9 mouse cellular contexts compared by ENCODE assay signal in the genomic region with DNA sequence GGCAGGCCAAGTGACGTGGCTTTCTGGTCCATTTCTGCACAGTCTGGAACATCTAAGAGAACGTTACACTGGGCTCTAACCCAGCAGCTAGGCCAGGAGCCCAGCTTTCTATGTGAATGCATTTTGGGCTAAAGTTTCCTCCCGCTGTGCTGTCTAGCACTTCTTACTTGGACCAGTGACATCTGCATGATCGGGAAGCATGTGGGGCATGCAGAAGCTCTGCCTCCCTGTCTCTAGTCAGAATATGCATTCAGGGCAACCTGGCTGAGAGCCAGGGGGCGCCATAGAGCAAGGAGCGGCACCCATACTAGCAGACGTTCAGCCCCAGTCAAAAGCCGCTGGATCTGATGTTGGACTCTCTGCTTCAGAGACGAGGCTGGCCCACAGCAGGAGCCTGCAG.
A peak's percentile ranks its signal among the peaks of the same experiment; 100 is the strongest.
DNase-seq lines count a peak whose midpoint lies in the region; ATAC-seq lines count a peak whose summit lies in the region.
"Had no signal": no experiment of that assay in that cellular context is flagged by ENCODE, and none has a peak within 500 bp of the region (broad histone marks: within the 10 kb centered on the region; RNA-seq: fewer than 3 reads in every experiment).

No protein-coding gene starts in this region.

- no peaks in the 10 kb centered on the region for H3K9me3 ChIP-seq in hindbrain, embryonic 10.5 days
- H3K9me3 ChIP-seq in hindbrain, embryonic 12.5 days (replicated peaks) = no peaks in the 10 kb centered on the region
- no peaks in the 10 kb centered on the region for H3K9me3 ChIP-seq in limb, embryonic 11.5 days (ENCODE audit: control insufficient read depth, low read length)
- no peaks in the 10 kb centered on the region for H3K9me3 ChIP-seq in midbrain, embryonic 15.5 days
- H3K9me3 ChIP-seq: limb, embryonic 12.5 days had no signal

- DNase-seq in hindbrain, embryonic 10.5 days (ENCODE audit: low spot score) = peak; percentile 59
- DNase-seq in limb, embryonic 11.5 days (ENCODE audit: low spot score) = peak; percentile 69
- DNase-seq in testis, postnatal 10 days (ENCODE audit: low spot score) = peak; percentile 72

- no peaks in the 10 kb centered on the region for H3K36me3 ChIP-seq in hindbrain, embryonic 10.5 days
- H3K36me3 ChIP-seq in hindbrain, embryonic 12.5 days = no peaks in the 10 kb centered on the region
- no peaks in the 10 kb centered on the region for H3K36me3 ChIP-seq in limb, embryonic 11.5 days (ENCODE audit: control insufficient read depth, insufficient read depth, low read length)
- H3K36me3 ChIP-seq in midbrain, embryonic 15.5 days (replicated peaks) = no peaks in the 10 kb centered on the region
- H3K36me3 ChIP-seq: limb, embryonic 12.5 days had no signal

- 43% methylated on average over 9 of the region's 9 CpGs for WGBS in hindbrain, embryonic 10.5 days
- WGBS in hindbrain, embryonic 12.5 days = 42% methylated on average over 9 of the region's 9 CpGs
- WGBS in limb, embryonic 11.5 days = 44% methylated on average over 9 of the region's 9 CpGs
- 37% methylated on average over 9 of the region's 9 CpGs for WGBS in midbrain, embryonic 15.5 days

- no peak overlapping the region for H3K9ac ChIP-seq in hindbrain, embryonic 12.5 days
- no peak overlapping the region for H3K9ac ChIP-seq in limb, embryonic 11.5 days (ENCODE audit: low read length)
- no peak overlapping the region for H3K9ac ChIP-seq in midbrain, embryonic 15.5 days
- H3K9ac ChIP-seq: limb, embryonic 12.5 days had no signal

- no peak overlapping the region for H3K4me3 ChIP-seq in hindbrain, embryonic 10.5 days
- no peak overlapping the region for H3K4me3 ChIP-seq in hindbrain, embryonic 12.5 days
- no peak overlapping the region for H3K4me3 ChIP-seq in limb, embryonic 11.5 days (ENCODE audit: low read depth, low read length)
- no peak overlapping the region for H3K4me3 ChIP-seq in midbrain, embryonic 15.5 days
- H3K4me3 ChIP-seq: limb, embryonic 12.5 days had no signal

- H3K4me1 ChIP-seq in hindbrain, embryonic 10.5 days (replicated peaks) = peaks cover 24% of the 10 kb centered on the region
- peaks cover 13% of the 10 kb centered on the region for H3K4me1 ChIP-seq in hindbrain, embryonic 12.5 days
- no peaks in the 10 kb centered on the region for H3K4me1 ChIP-seq in limb, embryonic 11.5 days (ENCODE audit: control insufficient read depth, insufficient read depth, low read length)
- H3K4me1 ChIP-seq in midbrain, embryonic 15.5 days = 0 out of 2 replicates have a peak, but pooled peaks cover 3% of the 10 kb centered on the region
- H3K4me1 ChIP-seq: limb, embryonic 12.5 days had no signal

- H3K4me2 ChIP-seq in hindbrain, embryonic 12.5 days (replicated peaks) = no peak overlapping the region
- no peak overlapping the region for H3K4me2 ChIP-seq in limb, embryonic 11.5 days (ENCODE audit: low read depth, severe bottlenecking)
- H3K4me2 ChIP-seq in midbrain, embryonic 15.5 days = no peak overlapping the region
- H3K4me2 ChIP-seq: limb, embryonic 12.5 days had no signal

- no peak for ATAC-seq in hindbrain, embryonic 12.5 days (ENCODE audit: low FRiP score)
- peak; percentile 59 for ATAC-seq in activated CD4-positive, CD25-positive, alpha-beta regulatory T cell, adult 4 months
- ATAC-seq in common myeloid progenitor, adult 5-6 weeks (replicated peaks; ENCODE audit: low read depth, poor library complexity, severe bottlenecking) = peak; percentile 90
- peak; percentile 53 to 72; a peak in 3 of 4 replicates for ATAC-seq in hematopoietic stem cell, adult 5-6 weeks (replicated peaks in 1 of 2; ENCODE audit: insufficient read depth in 1 of 2, low FRiP score in 2 of 2, low TSS enrichment in 1 of 2, low read depth in 1 of 2, poor library complexity in 2 of 2, severe bottlenecking in 2 of 2)
- no peak for ATAC-seq in limb, embryonic 11.5 days (ENCODE audit: insufficient number of reproducible peaks, low FRiP score, low TSS enrichment, low read depth)
- ATAC-seq in midbrain, embryonic 15.5 days (replicated peaks) = 0 out of 2 replicates have a peak, but pooled peaks have one; percentile 12

- H3K27ac ChIP-seq in hindbrain, embryonic 10.5 days = no peak overlapping the region; the same call in 1 of the 2 replicates
- H3K27ac ChIP-seq in hindbrain, embryonic 12.5 days = no peak overlapping the region
- H3K27ac ChIP-seq in limb, embryonic 11.5 days (replicated peaks; ENCODE audit: low read depth, low read length) = no peak overlapping the region
- no peak overlapping the region for H3K27ac ChIP-seq in midbrain, embryonic 15.5 days
- H3K27ac ChIP-seq: limb, embryonic 12.5 days had no signal

- 0 out of 2 replicates have a peak, but pooled peaks cover 7% of the 10 kb centered on the region for H3K27me3 ChIP-seq in hindbrain, embryonic 10.5 days (ENCODE audit: insufficient read depth, poor library complexity, severe bottlenecking)
- no peaks in the 10 kb centered on the region for H3K27me3 ChIP-seq in hindbrain, embryonic 12.5 days
- no peaks in the 10 kb centered on the region for H3K27me3 ChIP-seq in limb, embryonic 11.5 days (ENCODE audit: control insufficient read depth, insufficient read depth, low read length)
- H3K27me3 ChIP-seq in midbrain, embryonic 15.5 days (replicated peaks) = no peaks in the 10 kb centered on the region

Comparison
In these comparisons a context has a peak if more than half of its experiments do, and no peak if none do; other contexts are left out.
1. ATAC-seq: peak in activated CD4-positive, CD25-positive, alpha-beta regulatory T cell, adult 4 months (single experiment), common myeloid progenitor, adult 5-6 weeks (single experiment), hematopoietic stem cell, adult 5-6 weeks (2 of 2) and midbrain, embryonic 15.5 days (single experiment); none in hindbrain, embryonic 12.5 days (single experiment) and limb, embryonic 11.5 days (single experiment).
2. Peak in every context shown above with its lines, with median percentiles within 50 percentile points of each other: DNase-seq.